Mouse (Mus musculus) small intestine, adult 2 months (tissue): Measurements from ENCODE around the gene Sema4g.

ENCODE experiments used
- CTCF ChIP-seq: fragments of 200-500 bp; IDR thresholded peaks from 2 replicates; pipeline ENCODE4 v1.5.1; 2012; ENCODE audit warnings: low read depth, mild to moderate bottlenecking, control low read depth, inconsistent platforms, low read length, moderate library complexity, mixed read lengths; ENCODE audit not compliant: insufficient replicate concordance, insufficient read length; ENCODE audit errors: extremely low read depth
- POLR2A ChIP-seq: fragments of 200-500 bp; IDR thresholded peaks from 2 replicates; pipeline ENCODE4 v1.6.1; 2012; ENCODE audit warnings: low read depth, mild to moderate bottlenecking, control low read depth, inconsistent platforms, low read length, moderate library complexity

DNA sequence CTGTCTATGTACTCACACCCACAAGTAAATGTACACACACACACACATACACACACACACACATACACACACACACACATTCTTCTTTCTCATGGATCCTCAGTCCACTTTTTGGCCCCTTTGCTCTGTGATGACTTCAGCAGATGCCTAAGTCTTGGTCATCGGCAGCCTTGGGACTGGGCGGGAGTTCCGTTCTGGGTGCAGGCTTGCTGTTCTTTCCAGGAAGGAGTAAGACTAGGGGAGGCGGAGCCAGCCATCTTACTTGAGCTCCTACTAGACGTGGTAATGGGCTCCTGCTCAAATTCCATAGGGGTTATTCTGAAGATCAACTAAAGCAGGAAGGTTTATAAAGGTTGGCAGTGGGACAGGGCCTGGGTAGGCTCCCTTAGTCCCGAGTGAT lies 31.4 kb downstream of the Sema4g start:
- TF ChIP-seq POLR2A (no peak), CTCF (no peak)
